Mouse (Mus musculus) olfactory bulb, adult 2 months (tissue): ENCODE results near the gene Kcnip2.

Source experiments
- CTCF ChIP-seq: fragments of 200-500 bp; IDR thresholded peaks from 2 replicates; pipeline ENCODE4 v1.5.1; 2012; ENCODE audit warnings: low read depth, mild to moderate bottlenecking, low read length, moderate library complexity; ENCODE audit not compliant: insufficient read depth
- POLR2A ChIP-seq: fragments of 200-500 bp; IDR thresholded peaks from 2 replicates; pipeline ENCODE4 v1.6.1; 2012; ENCODE audit warnings: mild to moderate bottlenecking, low read depth, low read length, moderate library complexity; ENCODE audit not compliant: insufficient read depth

- TF ChIP-seq POLR2A (no peak), CTCF (no peak)
Observed at GRCm38 (mm10) chr19:45847733-45848093, 31.9 kb upstream of the Kcnip2 start.
